Mouse (Mus musculus): ENCODE results near the gene Fam221a. TPM values are rescaled to one million over a fixed set of nuclear protein-coding genes. Genes with fewer than 3 reads are reported as not detected.

Gene Fam221a
- polyA plus RNA-seq (2017; shearing (Covaris generic)), result 4.3 TPM

GRCm38 (mm10) chr6:49367159-49368054 lies at the start of gene Fam221a:
Gene Fam221a, plus strand, starts transcription at chr6:49367739.

GRCm38 (mm10) chr6:49318966-49319594 lies 48.5 kb upstream of the Fam221a start, which contains the start of gene Ccdc126:
Gene Ccdc126, plus strand, starts transcription at chr6:49319274.

GRCm38 (mm10) chr6:49395316-49395715 lies 27.8 kb downstream of the Fam221a start, which contains the start of gene Stk31:
Gene Stk31, plus strand, starts transcription at chr6:49395604.

Other genes starting within 250 kb of the Fam221a start
- gene Igf2bp3, start 152.8 kb upstream of the Fam221a start, polyA plus RNA-seq (2017; shearing (Covaris generic)), result 0.61 TPM
- gene Tra2a, start 103.7 kb upstream of the Fam221a start, polyA plus RNA-seq (2017; shearing (Covaris generic)), result 68.5 TPM
- gene Ccdc126, start 48.5 kb upstream of the Fam221a start, polyA plus RNA-seq (2017; shearing (Covaris generic)), result 6.4 TPM
- gene Stk31, start 27.9 kb downstream of the Fam221a start, polyA plus RNA-seq (2017; shearing (Covaris generic)), result not detected